Mouse (Mus musculus) CH12.LX (cell line): ENCODE measurements around the gene Fam124a. TPM values are rescaled to one million over a fixed set of nuclear protein-coding genes. Genes with fewer than 3 reads are reported as not detected.

ENCODE experiments used
- DNase-seq: peaks from one replicate; pipeline ENCODE4 v3.0.0-alpha.2; 2013; ENCODE audit errors: extremely low read depth
- H3K27ac ChIP-seq: 2 replicates; pipeline ENCODE4 v1.5.1; 2012; ENCODE audit warnings: low read depth, mild to moderate bottlenecking, control low read depth, moderate library complexity; ENCODE audit not compliant: insufficient read depth
- H3K27me3 ChIP-seq: replicated peaks from 2 replicates; pipeline ENCODE3; 2012; ENCODE audit warnings: inconsistent platforms
- H3K36me3 ChIP-seq, 2 experiments: replicated peaks in 1 of 2; 2 replicates each; pipeline versions ENCODE3 to v1.6.1; 2012; ENCODE audit warnings: inconsistent platforms in 1 of 2, low read length in 1 of 2, mild to moderate bottlenecking in 1 of 2, mixed read lengths in 1 of 2, moderate library complexity in 1 of 2; ENCODE audit not compliant: control insufficient read depth in 1 of 2, insufficient read depth in 1 of 2
- H3K4me1 ChIP-seq, 2 experiments: 2 replicates each; pipeline ENCODE4 v1.6.1; 2012; ENCODE audit warnings: inconsistent platforms in 1 of 2, moderate library complexity in 1 of 2; ENCODE audit not compliant: insufficient read depth in 2 of 2, control insufficient read depth in 1 of 2
- H3K4me2 ChIP-seq: 2 replicates; pipeline ENCODE4 v1.6.1; 2012; ENCODE audit warnings: low read depth, mild to moderate bottlenecking, control low read depth; ENCODE audit not compliant: poor library complexity, insufficient read depth, severe bottlenecking
- H3K4me3 ChIP-seq, 3 experiments: fragments of 150-350 bp in 1 of 3; sonication (generic) in 1 of 3; replicated peaks in 1 of 3; 2 replicates each; pipeline versions ENCODE3 to v1.5.1; 2011 to 2012; ENCODE audit warnings: low read depth in 2 of 3, low read length in 2 of 3, mild to moderate bottlenecking in 2 of 3, moderate library complexity in 2 of 3, control low read depth in 1 of 3, improper control_type of control experiment in 1 of 3, inconsistent platforms in 1 of 3, mixed read lengths in 1 of 3; ENCODE audit not compliant: poor library complexity in 1 of 3
- H3K79me2 ChIP-seq: replicated peaks from 2 replicates; pipeline ENCODE4 v1.6.1; 2012; ENCODE audit warnings: mild to moderate bottlenecking, moderate library complexity; ENCODE audit not compliant: control insufficient read depth, poor library complexity, insufficient read depth, severe bottlenecking; ENCODE audit errors: extremely low read depth
- H3K9ac ChIP-seq: 2 replicates; pipeline ENCODE4 v1.6.1; 2012; ENCODE audit warnings: low read depth, mild to moderate bottlenecking, control low read depth, moderate library complexity; ENCODE audit not compliant: insufficient read depth
- H3K9me3 ChIP-seq: replicated peaks from 2 replicates; pipeline ENCODE3; 2012; ENCODE audit warnings: low read length, inconsistent platforms, mixed read lengths
- CHD2 ChIP-seq: IDR thresholded peaks from 2 replicates; pipeline ENCODE4 v1.6.1; 2011; ENCODE audit warnings: low read length, improper control_type of control experiment
- ELF1 ChIP-seq: IDR thresholded peaks from 2 replicates; pipeline ENCODE4 v1.6.1; 2014; ENCODE audit warnings: low read depth, mild to moderate bottlenecking, inconsistent platforms, low read length, improper control_type of control experiment
- GABPA ChIP-seq: IDR thresholded peaks from 2 replicates; pipeline ENCODE4 v1.6.1; 2012; ENCODE audit warnings: low read depth, low read length, improper control_type of control experiment, inconsistent platforms; ENCODE audit not compliant: insufficient replicate concordance
- HCFC1 ChIP-seq: IDR thresholded peaks from 2 replicates; pipeline ENCODE4 v1.6.1; 2012; ENCODE audit warnings: low read depth, mild to moderate bottlenecking, inconsistent platforms, low read length, improper control_type of control experiment
- JUND ChIP-seq: conservative IDR thresholded peaks from 2 replicates; pipeline ENCODE4 v1.6.1; 2011; ENCODE audit warnings: low read depth, low read length, improper control_type of control experiment
- MAFK ChIP-seq: IDR thresholded peaks from 2 replicates; pipeline ENCODE4 v1.6.1; 2011; ENCODE audit warnings: low read length, improper control_type of control experiment; ENCODE audit not compliant: insufficient replicate concordance
- MYC ChIP-seq: IDR thresholded peaks from 2 replicates; pipeline ENCODE4 v1.6.1; 2011; ENCODE audit warnings: low read depth, mild to moderate bottlenecking, improper control_type of control experiment, low read length
- NELFE ChIP-seq: IDR thresholded peaks from 2 replicates; pipeline ENCODE4 v1.6.1; 2011; ENCODE audit warnings: low read depth, low read length, improper control_type of control experiment
- NRF1 ChIP-seq: IDR thresholded peaks from 2 replicates; pipeline ENCODE4 v1.6.1; 2014; ENCODE audit warnings: low read depth, mild to moderate bottlenecking, inconsistent platforms, low read length, improper control_type of control experiment, moderate library complexity
- POLR2A ChIP-seq: IDR thresholded peaks from 2 replicates; pipeline ENCODE4 v1.6.1; 2011; ENCODE audit warnings: low read depth, mild to moderate bottlenecking, improper control_type of control experiment, low read length
- RCOR1 ChIP-seq: conservative IDR thresholded peaks from 2 replicates; pipeline ENCODE4 v1.6.1; 2012; ENCODE audit warnings: low read depth, mild to moderate bottlenecking, inconsistent platforms, low read length, improper control_type of control experiment
- SIN3A ChIP-seq: IDR thresholded peaks from 2 replicates; pipeline ENCODE4 v1.6.1; 2012; ENCODE audit warnings: low read length, improper control_type of control experiment, inconsistent platforms
- SMC3 ChIP-seq: IDR thresholded peaks from 2 replicates; pipeline ENCODE4 v1.6.1; 2011; ENCODE audit warnings: low read depth, low read length, improper control_type of control experiment
- TCF12 ChIP-seq: IDR thresholded peaks from 2 replicates; pipeline ENCODE4 v1.6.1; 2014; ENCODE audit warnings: low read depth, mild to moderate bottlenecking, inconsistent platforms, low read length, improper control_type of control experiment
- UBTF ChIP-seq: IDR thresholded peaks from 2 replicates; pipeline ENCODE4 v1.6.1; 2012; ENCODE audit warnings: low read depth, mild to moderate bottlenecking, inconsistent platforms, low read length, improper control_type of control experiment, moderate library complexity
- USF1 ChIP-seq: IDR thresholded peaks from 2 replicates; pipeline ENCODE4 v1.6.1; 2014; ENCODE audit warnings: low read depth, mild to moderate bottlenecking, inconsistent platforms, low read length, improper control_type of control experiment
- USF2 ChIP-seq: conservative IDR thresholded peaks from 2 replicates; pipeline ENCODE4 v1.6.1; 2011; ENCODE audit warnings: low read depth, low read length, improper control_type of control experiment
- ZKSCAN1 ChIP-seq: IDR thresholded peaks from 2 replicates; pipeline ENCODE4 v1.6.1; 2012; ENCODE audit warnings: low read depth, inconsistent platforms, low read length, improper control_type of control experiment, borderline replicate concordance
- ZNF384 ChIP-seq: IDR thresholded peaks from 2 replicates; pipeline ENCODE4 v1.6.1; 2012; ENCODE audit warnings: low read depth, low read length, improper control_type of control experiment, inconsistent platforms
- dilution Hi-C: fragments of 300-500 bp; cut with MboI; formaldehyde crosslinking; loops from 2 replicates; pipeline ENCODE4 v1.14.3; 2020; ENCODE audit warnings: low sequenced_read_pairs; ENCODE audit not compliant: extremely low pct_unique_long_range_greater_than_20kb, extremely low pct_ligation_motif_present
- in situ Hi-C: fragments of 300-500 bp; cut with MboI; formaldehyde crosslinking; loops from 3 replicates; pipeline ENCODE4 v1.14.3; 2019; ENCODE audit warnings: low sequenced_read_pairs, low pct_ligation_motif_present, low pct_unique_long_range_greater_than_20kb, mixed read lengths
- polyA plus RNA-seq: library from polyadenylated mRNA; unstranded; fragments of >175 nt; gene quantifications from 2 replicates; pipeline ENCODE4 v1.2.1, GENCODE M21; 2012; ENCODE audit warnings: low read depth; ENCODE audit not compliant: insufficient read length
- total RNA-seq, 2 experiments: library from RNA; depleted of rRNA; stranded (reverse); fragments of 300-350 nt in 1 of 2; fragments of >200 nt in 1 of 2; gene quantifications; 2 replicates each; pipeline ENCODE4 v1.2.3; 2012 to 2014

Gene Fam124a
- total and polyA plus RNA-seq, 3 experiments = 0.13 TPM; not detected in 2

- DNase-seq = no peak
- H3K4me1 ChIP-seq = no peaks in the 10 kb centered on the region
- dilution Hi-C loops (no loop called here), in situ Hi-C loops (no loop called here)
- H3K36me3 ChIP-seq = no peaks in the 10 kb centered on the region
- no peaks in the 10 kb centered on the region for H3K27me3 ChIP-seq
- no peak overlapping the region for H3K9ac ChIP-seq
- TF ChIP-seq TCF12 (no peak), ZNF384 (no peak), CHD2 (no peak), SIN3A (no peak), MAFK (no peak), USF1 (no peak), MYC (no peak), GABPA (no peak), UBTF (no peak), HCFC1 (no peak), ZKSCAN1 (no peak), USF2 (no peak), NRF1 (no peak), ELF1 (no peak), POLR2A (no peak), SMC3 (no peak), NELFE (no peak)
- no peak overlapping the region for H3K27ac ChIP-seq
- no peak overlapping the region for H3K4me2 ChIP-seq
- H3K79me2 ChIP-seq = no peaks in the 10 kb centered on the region
- H3K9me3 ChIP-seq = no peaks in the 10 kb centered on the region
- H3K4me3 ChIP-seq = no peak overlapping the region
Measured at GRCm38 (mm10) chr14:62539834-62540233, 15.7 kb upstream of the Fam124a start.

GRCm38 (mm10) chr14:62541751-62542150 is 13.8 kb upstream of the Fam124a start:
- H3K27me3 ChIP-seq = no peaks in the 10 kb centered on the region
- H3K9ac ChIP-seq = no peak overlapping the region
- no peak for DNase-seq
- H3K4me3 ChIP-seq = no peak overlapping the region
- no peak overlapping the region for H3K27ac ChIP-seq
- TF ChIP-seq NRF1 (no peak), RCOR1 (no peak), JUND (no peak), GABPA (no peak), MAFK (no peak)
- TF ChIP-seq, all 38 proteins: peak for 0
- dilution Hi-C loops (no loop called here), in situ Hi-C loops (no loop called here)
- H3K9me3 ChIP-seq = no peaks in the 10 kb centered on the region
- no peaks in the 10 kb centered on the region for H3K36me3 ChIP-seq
- H3K4me1 ChIP-seq = no peaks in the 10 kb centered on the region
- H3K4me2 ChIP-seq = no peak overlapping the region
- no peaks in the 10 kb centered on the region for H3K79me2 ChIP-seq
